Mouse (Mus musculus): ENCODE data around the gene Lmntd1.

Lmntd1 gene

GRCm38 (mm10) chr6:145370302-145370701, 243.8 kb downstream of the Lmntd1 start:
- no peak for DNase-seq

GRCm38 (mm10) chr6:145369290-145369689, 244.8 kb downstream of the Lmntd1 start:
- no peak for DNase-seq

GRCm38 (mm10) chr6:145366488-145366887, 247.6 kb downstream of the Lmntd1 start:
- DNase-seq = no peak

- DNase-seq = no peak
These were observed 250.4 kb downstream of the Lmntd1 start for GRCm38 (mm10) chr6:145363698-145364097.

- DNase-seq = no peak
These were observed 252.9 kb downstream of the Lmntd1 start for GRCm38 (mm10) chr6:145361109-145361694.

GRCm38 (mm10) chr6:145359470-145360430, 254.4 kb downstream of the Lmntd1 start:
- peak; percentile 31 for DNase-seq

GRCm38 (mm10) chr6:145358001-145358400, 256.1 kb downstream of the Lmntd1 start:
- DNase-seq = no peak

- no peak for DNase-seq
These were observed 260.3 kb downstream of the Lmntd1 start for GRCm38 (mm10) chr6:145353806-145354205.

GRCm38 (mm10) chr6:145352705-145353104, 261.4 kb downstream of the Lmntd1 start:
- DNase-seq = no peak

- no peak for DNase-seq
These were observed 265.8 kb downstream of the Lmntd1 start for GRCm38 (mm10) chr6:145348196-145348915.

GRCm38 (mm10) chr6:145347641-145348040, 266.5 kb downstream of the Lmntd1 start:
- no peak for DNase-seq

GRCm38 (mm10) chr6:145346789-145347557, 267.1 kb downstream of the Lmntd1 start:
- no peak for DNase-seq

GRCm38 (mm10) chr6:145346305-145346704, 267.8 kb downstream of the Lmntd1 start:
- DNase-seq = no peak

GRCm38 (mm10) chr6:145344719-145345118, 269.4 kb downstream of the Lmntd1 start:
- DNase-seq = no peak

- DNase-seq = no peak
These were observed 270.7 kb downstream of the Lmntd1 start for GRCm38 (mm10) chr6:145343457-145343856.

GRCm38 (mm10) chr6:145342836-145343235, 271.3 kb downstream of the Lmntd1 start:
- DNase-seq = no peak

- peak; percentile 91 for DNase-seq
These were observed 272.6 kb downstream of the Lmntd1 start for GRCm38 (mm10) chr6:145341301-145342193.

- peak; percentile 96 for DNase-seq
These were observed 273.4 kb downstream of the Lmntd1 start for GRCm38 (mm10) chr6:145340657-145341146.

- DNase-seq = peak; percentile 48
These were observed 274.0 kb downstream of the Lmntd1 start for GRCm38 (mm10) chr6:145339956-145340656.

- no peak for DNase-seq
These were observed 275.4 kb downstream of the Lmntd1 start for GRCm38 (mm10) chr6:145338571-145339294.
